Mouse (Mus musculus) limb, embryonic 12.5 days (tissue): Measurements from ENCODE around the gene Gtsf1l. TPM values are rescaled to one million over a fixed set of nuclear protein-coding genes. Genes with fewer than 3 reads are reported as not detected.

ENCODE experiments used
- ATAC-seq: fragments of 200-750 bp; cut with Nextera tagmentation; 2 replicates; pipeline ENCODE4 v1.8.0; 2017; ENCODE audit warnings: low read depth, moderate TSS enrichment; ENCODE audit not compliant: insufficient number of reproducible peaks, insufficient read depth, low FRiP score, low TSS enrichment
- H3K27ac ChIP-seq: fragments of 300-500 bp; sonication (generic); 2 replicates; pipeline ENCODE4 v1.5.1; 2016; ENCODE audit warnings: mild to moderate bottlenecking, moderate library complexity
- H3K27me3 ChIP-seq: fragments of 300-500 bp; sonication (generic); 2 replicates; pipeline ENCODE4 v1.6.1; 2016; ENCODE audit warnings: mild to moderate bottlenecking, moderate library complexity
- H3K36me3 ChIP-seq: fragments of 300-500 bp; sonication (generic); 2 replicates; pipeline ENCODE4 v1.6.1; 2016; ENCODE audit warnings: mild to moderate bottlenecking, moderate library complexity
- H3K4me1 ChIP-seq: fragments of 300-500 bp; sonication (generic); replicated peaks from 2 replicates; pipeline ENCODE4 v1.6.1; 2016
- H3K4me2 ChIP-seq: fragments of 300-500 bp; sonication (generic); 2 replicates; pipeline ENCODE4 v1.6.1; 2016; ENCODE audit warnings: mild to moderate bottlenecking, moderate library complexity
- H3K4me3 ChIP-seq: fragments of 300-500 bp; sonication (generic); replicated peaks from 2 replicates; pipeline ENCODE4 v1.5.1; 2016; ENCODE audit warnings: mild to moderate bottlenecking
- H3K9ac ChIP-seq: fragments of 300-500 bp; sonication (generic); replicated peaks from 2 replicates; pipeline ENCODE4 v1.6.1; 2016; ENCODE audit warnings: mild to moderate bottlenecking, moderate library complexity
- H3K9me3 ChIP-seq: fragments of 300-500 bp; sonication (generic); 2 replicates; pipeline ENCODE4 v1.6.1; 2016; ENCODE audit warnings: mild to moderate bottlenecking, moderate library complexity
- WGBS: fragments of 180-500 bp; shearing (Covaris S2); methylation state at CpG from one replicate; pipeline ENCODE4 v1.1.7; 2016; 5-methylcytosine and 5-hydroxymethylcytosine counted together
- microRNA-seq: library from miRNA; unstranded; fragments of <30 nt; microRNA quantifications from one replicate; pipeline ENCODE4, GENCODE M21; 2017
- polyA plus RNA-seq: library from polyadenylated mRNA; unstranded; fragments of >200 nt; fragmentation: Nextera tagmentation; extraction: Ambion mirVana; gene quantifications from 2 replicates; pipeline ENCODE4 v1.2.1, GENCODE M21; 2016

The Gtsf1l gene
- polyA plus RNA-seq, 1 experiment from 2014 or later = not detected

GRCm38 (mm10) chr2:163049116-163049515 is 38.5 kb downstream of the Gtsf1l start:
- Histone ChIP-seq H3K27me3 (no peaks in the 10 kb centered on the region), H3K4me1 (no peaks in the 10 kb centered on the region; the same call in 1 of the 2 replicates), H3K9me3 (no peaks in the 10 kb centered on the region), H3K36me3 (peaks cover 35% of the 10 kb centered on the region), H3K9ac (no peak overlapping the region), H3K27ac (no peak overlapping the region), H3K4me3 (no peak overlapping the region), H3K4me2 (no peak overlapping the region)
- ATAC-seq = no peak
- WGBS = 98% methylated on average over 2 of the region's 2 CpGs

GRCm38 (mm10) chr2:163048125-163048524 is 39.5 kb downstream of the Gtsf1l start:
- no peaks in the 10 kb centered on the region for H3K4me1 ChIP-seq
- H3K9ac ChIP-seq = no peak overlapping the region
- no peaks in the 10 kb centered on the region for H3K9me3 ChIP-seq
- H3K36me3 ChIP-seq = peaks cover 44% of the 10 kb centered on the region
- no peak overlapping the region for H3K27ac ChIP-seq
- 8% methylated on average over 10 of the region's 10 CpGs for WGBS
- H3K27me3 ChIP-seq = no peaks in the 10 kb centered on the region
- peak overlapping the region; percentile 44 for H3K4me2 ChIP-seq
- no peak for ATAC-seq
- no peak overlapping the region for H3K4me3 ChIP-seq

- WGBS = 85% methylated on average over 7 of the region's 7 CpGs
- H3K27me3 ChIP-seq = no peaks in the 10 kb centered on the region
- H3K9ac ChIP-seq = no peak overlapping the region
- no peaks in the 10 kb centered on the region for H3K9me3 ChIP-seq
- peaks cover 91% of the 10 kb centered on the region for H3K36me3 ChIP-seq
- no peak for ATAC-seq
- H3K27ac ChIP-seq = no peak overlapping the region
- H3K4me3 ChIP-seq = no peak overlapping the region
- H3K4me2 ChIP-seq = no peak overlapping the region
- no peaks in the 10 kb centered on the region for H3K4me1 ChIP-seq
Measured at GRCm38 (mm10) chr2:163039940-163040339, 47.7 kb downstream of the Gtsf1l start.

Small RNA genes within 50 kb of the gene (microRNA-seq; reads per million reads assigned to microRNA genes)
- not detected for gene Gm22174
- not detected for gene Mir7003

Other genes starting within 250 kb of the Gtsf1l start
- 294 and 305 TPM in 2 replicates for gene Srsf6, start 156.3 kb downstream of the Gtsf1l start, polyA plus RNA-seq
- 0.24 TPM in 2 replicates for gene L3mbtl1, start 144.4 kb downstream of the Gtsf1l start, polyA plus RNA-seq
- gene Sgk2, start 100.5 kb downstream of the Gtsf1l start, polyA plus RNA-seq = not detected in 2 replicates
- 55.0 and 59.3 TPM in 2 replicates for gene Ift52, start 70.5 kb downstream of the Gtsf1l start, polyA plus RNA-seq
- gene Mybl2, start 33.2 kb downstream of the Gtsf1l start, polyA plus RNA-seq = 39.1 and 39.2 TPM in 2 replicates
- gene Tox2, start 115.3 kb upstream of the Gtsf1l start, polyA plus RNA-seq = 0.92 and 1.7 TPM in 2 replicates